Mouse (Mus musculus) fibroblast of lung, adult 2 months (primary cell): Measurements from ENCODE around the gene Dop1a.
A peak's percentile ranks its signal among the peaks of the same experiment; 100 is the strongest.

Experiments used
- DNase-seq: peaks from one replicate; pipeline ENCODE4 v3.0.0-alpha.2; 2011; ENCODE audit warnings: low read depth

Dop1a gene

DNA sequence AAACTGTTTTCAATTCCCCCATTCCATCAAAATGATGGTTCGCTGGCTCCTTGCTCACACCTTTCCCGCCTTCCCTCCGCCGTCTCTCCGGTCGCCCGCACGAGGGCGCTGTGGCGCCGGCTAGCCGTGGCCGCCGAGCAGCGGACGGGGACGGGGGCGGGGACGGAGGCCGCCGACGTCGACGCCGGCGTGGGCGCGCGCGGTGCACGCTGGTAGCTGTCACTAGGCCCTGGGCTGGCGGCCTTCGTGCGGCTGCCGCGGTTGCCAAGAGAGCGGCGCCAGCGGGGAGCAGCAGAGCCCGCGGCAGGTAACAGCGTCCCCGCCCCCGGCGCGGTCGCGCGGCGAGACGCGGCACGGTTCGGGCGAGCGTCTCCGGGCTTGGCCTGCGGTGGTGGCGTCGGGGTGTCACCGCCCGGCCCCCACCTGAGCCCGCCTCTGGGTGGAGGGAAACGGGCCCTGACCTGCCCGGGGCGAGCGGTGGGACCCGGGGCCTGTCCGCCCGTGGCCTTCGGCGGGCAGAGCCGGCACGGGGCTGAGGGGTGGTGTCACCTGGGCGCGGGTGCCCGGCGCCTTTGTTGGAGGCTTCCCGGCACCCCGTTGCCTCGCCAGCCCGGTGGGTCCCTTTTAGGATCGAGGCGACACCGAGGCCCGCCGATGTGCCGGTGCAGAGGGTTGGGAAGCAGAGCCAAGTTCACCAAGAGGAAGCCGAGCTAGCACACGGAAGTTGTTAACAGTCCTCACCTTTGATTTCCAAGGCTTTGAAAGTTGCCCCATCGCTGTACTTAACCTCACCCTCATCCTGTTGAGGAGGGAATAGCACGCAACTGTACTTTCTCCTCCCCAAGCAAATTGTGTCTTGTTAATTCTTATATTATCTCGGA lies at the start of gene Dop1a:
Dop1a (plus strand) TSS at position 165 of the 881 bp plus-strand sequence.
- DNase-seq, result peak; percentile 65

DNA sequence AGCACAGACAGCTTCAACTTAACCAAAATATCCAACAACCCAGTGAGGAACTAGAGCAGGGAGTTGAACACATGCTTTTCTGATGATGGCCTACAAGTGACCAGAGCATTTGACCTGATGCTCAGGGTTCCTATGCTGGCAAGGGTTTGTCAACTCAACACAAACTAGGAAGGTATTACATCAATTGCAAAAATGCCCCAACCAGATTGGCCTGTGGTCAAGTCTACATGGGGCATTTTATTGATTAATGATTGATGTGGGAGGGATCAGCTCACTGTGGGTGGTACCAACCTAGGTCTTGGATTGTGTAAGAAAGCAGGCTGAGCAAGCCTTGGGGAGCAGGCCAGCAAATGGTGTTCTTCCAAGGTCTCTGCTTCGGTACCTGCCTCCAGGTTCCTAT lies 49.0 kb upstream of the Dop1a start:
- DNase-seq, result no peak

- no peak for DNase-seq
These were observed 47.6 kb upstream of the Dop1a start for GRCm38 (mm10) chr9:86419366-86419765.

- no peak for DNase-seq
These were observed 43.6 kb upstream of the Dop1a start for GRCm38 (mm10) chr9:86423331-86423730.

- no peak for DNase-seq
These were observed 31.4 kb upstream of the Dop1a start for GRCm38 (mm10) chr9:86435510-86435909.

- no peak for DNase-seq
These were observed 30.3 kb upstream of the Dop1a start for GRCm38 (mm10) chr9:86436608-86437007.

DNA sequence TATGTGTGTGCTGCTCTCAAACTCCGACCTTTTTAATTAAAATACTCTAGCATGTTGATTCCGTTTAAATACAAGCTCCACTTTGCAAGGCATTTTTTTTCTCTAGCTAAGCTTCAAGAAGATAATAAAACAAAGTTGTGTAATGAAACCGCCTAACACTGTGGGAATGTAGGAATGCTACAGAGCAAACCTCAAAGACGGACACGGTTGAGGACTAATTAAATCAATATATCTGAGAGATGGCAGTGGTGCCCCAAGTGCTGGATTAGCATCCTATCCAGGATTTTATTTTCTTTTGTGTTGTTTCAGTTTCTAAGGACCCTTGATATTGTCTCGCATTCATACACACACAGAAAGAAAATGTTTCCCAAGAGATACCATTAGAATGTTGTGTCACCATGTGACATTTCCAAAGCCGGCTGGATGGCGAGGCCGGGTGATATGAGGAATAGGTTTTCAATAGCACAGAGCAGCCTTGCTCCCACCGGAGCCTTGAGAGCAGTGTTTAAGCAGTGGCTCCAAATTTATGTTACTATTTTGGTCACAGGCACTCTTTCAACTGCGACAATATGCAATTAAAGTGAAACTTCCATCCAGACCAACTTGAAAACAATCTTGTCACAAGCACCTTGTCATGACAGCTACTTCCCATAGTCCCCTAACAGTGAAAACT lies 28.5 kb upstream of the Dop1a start:
- no peak for DNase-seq

DNA sequence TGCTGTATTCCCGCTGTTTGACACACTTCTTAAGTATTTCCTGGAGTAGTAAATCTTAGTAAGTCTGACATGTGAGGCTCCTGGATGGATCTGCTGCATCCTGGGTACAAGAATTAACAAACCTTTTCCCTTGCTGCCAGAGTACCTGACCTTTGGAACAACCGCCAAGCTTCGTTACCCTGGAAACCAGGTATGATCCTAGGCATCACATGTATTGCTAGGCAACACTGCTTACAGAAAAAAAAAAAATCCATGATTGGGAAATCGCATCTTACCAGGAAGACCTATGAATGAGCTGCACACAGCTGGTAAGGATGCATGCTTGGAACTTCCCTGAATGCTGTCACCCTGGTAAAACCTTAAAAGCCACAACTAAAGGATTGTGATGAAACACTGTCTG lies 24.7 kb upstream of the Dop1a start:
- no peak for DNase-seq

GRCm38 (mm10) chr9:86446847-86447246 lies 20.1 kb upstream of the Dop1a start:
- peak; percentile 31 for DNase-seq

DNA sequence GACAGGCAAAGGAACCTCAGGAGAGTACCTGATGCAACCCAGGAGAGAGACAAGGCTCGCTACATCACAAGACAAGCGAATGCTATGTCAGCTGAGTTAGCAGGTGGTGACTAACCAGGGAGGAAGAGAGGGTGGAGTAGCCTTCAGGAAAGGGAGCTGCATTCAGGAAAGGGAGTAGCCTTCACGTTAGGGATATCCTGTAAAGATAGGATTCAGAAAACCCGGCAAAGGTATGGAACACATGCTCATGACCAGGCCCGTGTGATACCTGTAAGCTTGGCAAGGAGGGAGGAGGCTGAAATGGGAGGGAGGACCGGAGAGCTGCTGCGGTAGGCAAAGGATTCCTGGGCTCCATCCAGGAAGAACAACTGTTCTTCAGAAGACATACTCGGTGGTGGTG lies 19.5 kb upstream of the Dop1a start:
- DNase-seq, result no peak

- peak; percentile 29 for DNase-seq
These were observed 17.4 kb upstream of the Dop1a start for GRCm38 (mm10) chr9:86449581-86449980.

- DNase-seq, result no peak
These were observed 15.9 kb upstream of the Dop1a start for GRCm38 (mm10) chr9:86451094-86451493.

DNA sequence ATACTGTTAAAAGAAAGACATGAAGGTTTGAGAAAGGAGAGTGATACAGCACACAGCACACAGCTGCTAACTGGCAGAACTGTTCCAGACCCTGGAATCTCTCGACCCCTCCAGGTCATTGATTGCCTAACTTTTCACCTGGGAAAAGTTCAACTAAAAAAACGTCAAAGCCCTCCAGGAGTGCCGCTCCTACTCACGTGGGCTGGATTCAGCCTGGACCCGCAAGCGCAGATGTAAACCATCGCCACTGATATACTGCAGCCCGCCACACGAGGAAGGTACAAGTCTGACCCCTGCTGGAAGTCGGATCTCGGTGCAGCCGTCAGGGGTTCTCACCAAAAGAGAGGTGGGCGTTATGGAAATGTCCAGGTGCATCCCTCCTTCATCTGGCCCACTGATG lies 15.3 kb upstream of the Dop1a start:
- DNase-seq, result no peak

GRCm38 (mm10) chr9:86453626-86454025 lies 13.3 kb upstream of the Dop1a start:
- no peak for DNase-seq

- DNase-seq, result peak; percentile 57
These were observed 2.5 kb upstream of the Dop1a start, which contains the start of gene Ube2cbp for GRCm38 (mm10) chr9:86464151-86465105. TSS of gene Ube2cbp (minus strand) at chr9:86464950.

- DNase-seq, result no peak
These were observed 9.0 kb downstream of the Dop1a start for GRCm38 (mm10) chr9:86475956-86476355.

DNA sequence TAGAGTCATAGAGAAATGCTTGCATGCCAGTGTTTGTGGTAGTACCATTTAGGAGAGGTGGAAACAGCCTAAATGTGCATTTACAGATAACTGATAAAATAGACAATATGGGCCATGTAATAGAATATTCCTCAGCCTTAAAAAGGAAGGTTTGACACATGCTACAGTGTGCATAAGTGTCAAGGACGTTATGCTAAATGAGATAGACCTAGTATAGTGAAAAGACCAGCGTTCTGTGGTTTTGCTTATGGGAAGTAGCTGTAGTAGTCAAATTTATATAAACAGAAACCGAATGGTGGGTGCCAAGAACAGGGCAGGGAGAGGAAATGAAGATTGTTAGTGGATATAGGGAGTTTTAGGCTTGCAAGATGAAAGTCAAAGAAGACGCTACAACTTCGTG lies 9.8 kb downstream of the Dop1a start:
- no peak for DNase-seq

DNA sequence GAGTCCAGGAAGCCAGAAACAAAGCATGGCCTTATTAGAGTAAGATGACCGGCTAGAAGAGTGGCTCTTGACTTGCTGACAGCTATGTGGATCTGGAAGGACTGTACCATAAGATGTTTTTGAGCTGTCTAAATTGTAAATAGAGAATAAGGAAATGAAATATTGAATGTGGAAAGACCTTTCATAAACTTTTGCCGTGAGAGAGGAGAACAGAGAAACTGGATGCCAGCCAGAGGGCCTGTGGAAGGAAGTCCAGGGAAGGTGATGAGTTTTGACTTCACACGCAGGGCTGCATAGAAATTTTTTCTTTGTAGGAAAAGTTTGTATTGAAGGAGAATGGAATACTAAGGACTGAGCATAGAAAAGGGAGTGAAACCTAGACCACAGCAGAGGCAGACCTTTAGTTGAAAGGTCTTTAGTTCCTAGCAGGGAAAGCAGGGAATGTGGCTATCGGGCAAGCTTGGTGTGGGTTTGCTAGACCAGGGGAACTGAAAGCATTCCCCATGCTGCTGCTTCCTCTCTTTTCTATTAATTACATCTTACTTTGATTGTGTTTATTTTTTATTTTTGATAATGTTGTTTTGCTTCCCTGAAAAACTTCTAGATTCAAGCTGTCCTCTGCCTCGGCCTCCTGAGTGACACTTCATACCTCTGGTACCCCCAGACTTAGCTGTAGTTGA lies 11.6 kb downstream of the Dop1a start:
- no peak for DNase-seq

- DNase-seq, result no peak
These were observed 15.3 kb downstream of the Dop1a start for GRCm38 (mm10) chr9:86482236-86482635.

DNA sequence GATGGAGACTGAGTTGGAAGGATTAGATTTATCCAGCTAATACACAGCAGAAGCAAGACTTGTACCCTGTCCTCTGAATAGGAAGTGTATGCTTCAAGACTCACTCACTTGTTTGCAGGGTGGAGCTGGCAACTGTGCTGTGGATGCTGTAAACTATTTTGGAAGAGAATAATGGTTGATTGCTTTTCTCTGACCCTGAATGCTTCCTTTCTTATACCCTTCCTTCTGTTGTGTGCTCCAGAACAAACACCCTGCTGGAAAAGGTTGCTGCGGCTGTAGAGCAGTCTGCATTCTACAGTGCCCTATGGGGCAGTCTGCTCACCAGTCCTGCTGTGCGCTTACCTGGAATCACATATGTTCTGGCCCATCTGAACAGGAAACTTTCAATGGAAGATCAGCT lies 24.8 kb downstream of the Dop1a start:
- DNase-seq, result no peak

GRCm38 (mm10) chr9:86496261-86496660 lies 29.3 kb downstream of the Dop1a start:
- no peak for DNase-seq

- no peak for DNase-seq
These were observed 32.1 kb downstream of the Dop1a start for GRCm38 (mm10) chr9:86499083-86499482.
